Mouse (Mus musculus) bone marrow, adult 2 months (tissue): ENCODE data around the gene Gm20379.

Source experiments
- CTCF ChIP-seq: fragments of 200-500 bp; IDR thresholded peaks from 2 replicates; pipeline ENCODE4 v1.5.1; 2011; ENCODE audit warnings: low read length, control low read depth; ENCODE audit not compliant: control insufficient read depth, insufficient read depth
- POLR2A ChIP-seq: fragments of 200-500 bp; IDR thresholded peaks from 2 replicates; pipeline ENCODE4 v1.6.1; 2011; ENCODE audit warnings: low read depth, mild to moderate bottlenecking, control low read depth, low read length, borderline replicate concordance; ENCODE audit not compliant: control insufficient read depth

DNA sequence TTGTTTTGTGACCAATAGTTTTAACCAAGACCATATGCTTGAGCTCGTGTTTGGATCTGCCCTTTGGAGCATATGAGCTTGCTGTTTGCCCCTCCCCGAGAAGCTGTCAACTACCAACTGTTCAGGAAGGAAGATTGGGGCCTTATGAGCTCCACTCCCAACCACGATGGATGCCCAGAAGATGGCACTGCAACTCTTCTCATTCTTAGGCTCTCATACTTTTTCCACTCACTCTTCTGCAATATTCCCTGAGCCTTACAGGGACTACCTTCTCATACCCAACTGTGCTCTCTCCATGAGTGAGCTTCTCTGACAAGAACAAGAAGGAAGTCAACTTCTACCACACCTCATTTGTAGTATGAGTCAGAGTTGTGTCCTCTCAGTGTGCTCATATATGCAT is 38.7 kb upstream of the Gm20379 start:
- 0 out of 2 replicates have a peak, but pooled peaks have one; percentile 9 for TF ChIP-seq CTCF
- no peak for TF ChIP-seq POLR2A
